Mouse (Mus musculus) midbrain, embryonic 14.5 days (tissue): ENCODE measurements around the gene Hsf4. TPM values are rescaled to one million over a fixed set of nuclear protein-coding genes. Genes with fewer than 3 reads are reported as not detected.
A peak's percentile ranks its signal among the peaks of the same experiment; 100 is the strongest.

Source experiments
- ATAC-seq: fragments of 200-750 bp; cut with Nextera tagmentation; 2 replicates; pipeline ENCODE4 v1.8.0; 2017; ENCODE audit warnings: moderate number of reproducible peaks, moderate library complexity; ENCODE audit not compliant: low FRiP score, low TSS enrichment
- DNase-seq: peaks from one replicate; pipeline ENCODE4 v3.0.0-alpha.2; 2015
- H3K27ac ChIP-seq: fragments of 300-500 bp; sonication (generic); replicated peaks from 2 replicates; pipeline ENCODE4 v1.5.1; 2014; ENCODE audit warnings: mild to moderate bottlenecking, low read depth, low read length, moderate library complexity
- H3K27me3 ChIP-seq: fragments of 300-500 bp; sonication (generic); 2 replicates; pipeline ENCODE4 v1.6.1; 2014; ENCODE audit warnings: low read length, control low read depth, mixed read lengths; ENCODE audit not compliant: control insufficient read depth, insufficient read depth
- H3K36me3 ChIP-seq: fragments of 300-500 bp; sonication (generic); 2 replicates; pipeline ENCODE4 v1.6.1; 2014; ENCODE audit warnings: low read length, control low read depth; ENCODE audit not compliant: control insufficient read depth, insufficient read depth
- H3K4me1 ChIP-seq: fragments of 300-500 bp; sonication (generic); 2 replicates; pipeline ENCODE4 v1.6.1; 2014; ENCODE audit warnings: mild to moderate bottlenecking, antibody characterized with exemption, low read length, control low read depth; ENCODE audit not compliant: control insufficient read depth, insufficient read depth
- H3K4me2 ChIP-seq: fragments of 300-500 bp; sonication (generic); 2 replicates; pipeline ENCODE4 v1.6.1; 2014; ENCODE audit warnings: mild to moderate bottlenecking, low read length, moderate library complexity
- H3K4me3 ChIP-seq: fragments of 300-500 bp; sonication (generic); replicated peaks from 2 replicates; pipeline ENCODE4 v1.5.1; 2014; ENCODE audit warnings: low read depth, low read length
- H3K9ac ChIP-seq: fragments of 300-500 bp; sonication (generic); replicated peaks from 2 replicates; pipeline ENCODE4 v1.6.1; 2014; ENCODE audit warnings: mild to moderate bottlenecking, low read length, moderate library complexity
- H3K9me3 ChIP-seq: fragments of 300-500 bp; sonication (generic); 2 replicates; pipeline ENCODE4 v1.6.1; 2016; ENCODE audit warnings: low read length, control low read depth, mixed read lengths; ENCODE audit not compliant: control insufficient read depth
- WGBS: fragments of 180-500 bp; shearing (Covaris S2); extraction: QIAGEN DNeasy Blood & Tissue Kit; methylation state at CpG from one replicate; pipeline ENCODE4 v1.1.7; 2014; 5-methylcytosine and 5-hydroxymethylcytosine counted together
- polyA plus RNA-seq: library from polyadenylated mRNA; unstranded; fragments of >200 nt; fragmentation: Nextera tagmentation; extraction: Ambion mirVana; gene quantifications from 2 replicates; pipeline ENCODE4 v1.2.1, GENCODE M21; 2014

The Hsf4 gene
- polyA plus RNA-seq, 1 experiment from 2014 or later, result 0.14 TPM

GRCm38 (mm10) chr8:105294776-105295175 is 25.2 kb downstream of the Hsf4 start:
- Histone ChIP-seq H3K9me3 (no peaks in the 10 kb centered on the region), H3K4me3 (no peak overlapping the region), H3K4me1 (peaks cover 22% of the 10 kb centered on the region), H3K27me3 (peaks cover 10% of the 10 kb centered on the region; the same call in 1 of the 2 replicates), H3K36me3 (peaks cover 12% of the 10 kb centered on the region), H3K4me2 (no peak overlapping the region), H3K9ac (no peak overlapping the region), H3K27ac (no peak overlapping the region)
- ATAC-seq (no peak), DNase-seq (no peak)
- 59% methylated on average over 9 of the region's 9 CpGs for WGBS

- no peaks in the 10 kb centered on the region for H3K9me3 ChIP-seq
- no peak overlapping the region for H3K27ac ChIP-seq
- no peak for DNase-seq
- H3K36me3 ChIP-seq, result peaks cover 17% of the 10 kb centered on the region
- H3K27me3 ChIP-seq, result peaks cover 10% of the 10 kb centered on the region; the same call in 1 of the 2 replicates
- no peak overlapping the region for H3K4me2 ChIP-seq
- no peak for ATAC-seq
- no peak overlapping the region for H3K4me3 ChIP-seq
- peaks cover 18% of the 10 kb centered on the region for H3K4me1 ChIP-seq
- 73% methylated on average over 11 of the region's 11 CpGs for WGBS
- H3K9ac ChIP-seq, result no peak overlapping the region
These were observed 25.7 kb downstream of the Hsf4 start for GRCm38 (mm10) chr8:105295256-105295655.

- no peaks in the 10 kb centered on the region for H3K9me3 ChIP-seq
- H3K36me3 ChIP-seq, result peaks cover 25% of the 10 kb centered on the region
- no peak within 1 kb of the TSS for H3K9ac ChIP-seq
- peak within 1 kb of the TSS; percentile 97 for H3K4me3 ChIP-seq
- WGBS, result 71% methylated on average over 11 of the region's 11 CpGs
- peaks cover 3% of the 10 kb centered on the region; the same call in 1 of the 2 replicates for H3K27me3 ChIP-seq
- no peak within 1 kb of the TSS for H3K27ac ChIP-seq
- DNase-seq (no peak), ATAC-seq (no peak)
- peak within 1 kb of the TSS; percentile 95 for H3K4me2 ChIP-seq
- peaks cover 12% of the 10 kb centered on the region for H3K4me1 ChIP-seq
These were observed 26.4 kb downstream of the Hsf4 start, which contains the start of gene Exoc3l for GRCm38 (mm10) chr8:105295895-105296573. TSS of gene Exoc3l (minus strand) at chr8:105296101.

GRCm38 (mm10) chr8:105297511-105298192 is 28.1 kb downstream of the Hsf4 start, which contains the start of gene E2f4:
TSS of gene E2f4 (plus strand) at chr8:105297663.
- peak; percentile 91 for ATAC-seq
- Histone ChIP-seq H3K4me2 (peak within 1 kb of the TSS; percentile 95), H3K9ac (peak within 1 kb of the TSS; percentile 93), H3K4me1 (peaks cover 12% of the 10 kb centered on the region), H3K27ac (peak within 1 kb of the TSS; percentile 68), H3K36me3 (peaks cover 41% of the 10 kb centered on the region), H3K4me3 (peak within 1 kb of the TSS; percentile 97), H3K9me3 (no peaks in the 10 kb centered on the region), H3K27me3 (no peaks in the 10 kb centered on the region)
- peak; percentile 96 for DNase-seq
- WGBS, result under 1% methylated on average over 58 of the region's 58 CpGs

GRCm38 (mm10) chr8:105298351-105299252 is 29.0 kb downstream of the Hsf4 start:
- no peaks in the 10 kb centered on the region for H3K27me3 ChIP-seq
- no peak overlapping the region for H3K27ac ChIP-seq
- peak overlapping the region; percentile 93 for H3K9ac ChIP-seq
- H3K4me3 ChIP-seq, result peak overlapping the region; percentile 97
- H3K4me1 ChIP-seq, result peaks cover 12% of the 10 kb centered on the region
- H3K36me3 ChIP-seq, result peaks cover 51% of the 10 kb centered on the region
- H3K9me3 ChIP-seq, result no peaks in the 10 kb centered on the region
- peak overlapping the region; percentile 95 for H3K4me2 ChIP-seq
- DNase-seq, result no peak
- WGBS, result 60% methylated on average over 18 of the region's 18 CpGs
- no peak for ATAC-seq

GRCm38 (mm10) chr8:105299962-105300361 is 30.4 kb downstream of the Hsf4 start:
- Histone ChIP-seq H3K9me3 (no peaks in the 10 kb centered on the region), H3K4me1 (peaks cover 12% of the 10 kb centered on the region), H3K4me3 (no peak overlapping the region), H3K27me3 (no peaks in the 10 kb centered on the region), H3K36me3 (peaks cover 64% of the 10 kb centered on the region), H3K9ac (no peak overlapping the region), H3K27ac (no peak overlapping the region), H3K4me2 (no peak overlapping the region)
- DNase-seq, result no peak
- ATAC-seq, result no peak
- 95% methylated on average over 8 of the region's 8 CpGs for WGBS

GRCm38 (mm10) chr8:105303396-105303795 is 33.8 kb downstream of the Hsf4 start:
- 81% methylated on average over 8 of the region's 8 CpGs for WGBS
- peaks cover 87% of the 10 kb centered on the region for H3K36me3 ChIP-seq

GRCm38 (mm10) chr8:105303874-105304273 is 34.3 kb downstream of the Hsf4 start:
- no peak overlapping the region for H3K27ac ChIP-seq
- no peak overlapping the region for H3K4me2 ChIP-seq
- no peak overlapping the region for H3K9ac ChIP-seq
- H3K4me3 ChIP-seq, result no peak overlapping the region
- no peaks in the 10 kb centered on the region for H3K27me3 ChIP-seq
- DNase-seq (no peak), ATAC-seq (no peak)
- H3K9me3 ChIP-seq, result no peaks in the 10 kb centered on the region
- WGBS, result 89% methylated on average over 9 of the region's 9 CpGs
- H3K36me3 ChIP-seq, result peaks cover 87% of the 10 kb centered on the region
- H3K4me1 ChIP-seq, result peaks cover 13% of the 10 kb centered on the region; the same call in 1 of the 2 replicates

More at GRCm38 (mm10) chr8:105303396-105303795, 33.8 kb downstream of the Hsf4 start:
- Histone ChIP-seq H3K27me3 (no peaks in the 10 kb centered on the region), H3K9ac (no peak overlapping the region), H3K9me3 (no peaks in the 10 kb centered on the region), H3K27ac (no peak overlapping the region), H3K4me1 (peaks cover 18% of the 10 kb centered on the region; the same call in 1 of the 2 replicates), H3K4me2 (no peak overlapping the region), H3K4me3 (no peak overlapping the region)
- no peak for DNase-seq
- ATAC-seq, result no peak
